Mouse (Mus musculus) myocyte (in vitro differentiated cells): ENCODE measurements around the gene Mapk13.

Experiments
- CEBPB ChIP-seq: IDR thresholded peaks from 2 replicates; pipeline ENCODE4 v1.6.1; 2011; ENCODE audit warnings: mild to moderate bottlenecking, moderate library complexity; ENCODE audit not compliant: poor library complexity, insufficient read depth, severe bottlenecking
- E2F4 ChIP-seq: IDR thresholded peaks from one replicate; pipeline ENCODE4 v1.6.1; 2011; ENCODE audit warnings: mild to moderate bottlenecking, control low read depth, moderate library complexity; ENCODE audit not compliant: insufficient read depth
- MAX ChIP-seq: IDR thresholded peaks from one replicate; pipeline ENCODE4 v1.6.1; 2011; ENCODE audit warnings: low read depth, mild to moderate bottlenecking, control low read depth
- MYOD1 ChIP-seq, 3 experiments: IDR thresholded peaks; one replicate each; pipeline ENCODE4 v1.6.1; 2011; ENCODE audit warnings: control low read depth in 2 of 3, low read depth in 2 of 3, mild to moderate bottlenecking in 2 of 3, moderate library complexity in 1 of 3; ENCODE audit not compliant: insufficient read length in 2 of 3, control insufficient read depth in 1 of 3
- MYOG ChIP-seq, 3 experiments: IDR thresholded peaks; one replicate each; pipeline ENCODE4 v1.6.1; 2011; ENCODE audit warnings: control low read depth in 2 of 3, low read depth in 2 of 3, mild to moderate bottlenecking in 2 of 3; ENCODE audit not compliant: insufficient read length in 2 of 3, control insufficient read depth in 1 of 3, insufficient read depth in 1 of 3
- POLR2A ChIP-seq: IDR thresholded peaks from one replicate; pipeline ENCODE4 v1.6.1; 2011; ENCODE audit warnings: low read depth, mild to moderate bottlenecking, control low read depth, moderate library complexity; ENCODE audit not compliant: insufficient read length
- POLR2AphosphoS2 ChIP-seq: IDR thresholded peaks from one replicate; pipeline ENCODE4 v1.6.1; 2011; ENCODE audit warnings: low read depth, control low read depth; ENCODE audit not compliant: insufficient read length
- REST ChIP-seq: IDR thresholded peaks from one replicate; pipeline ENCODE4 v1.6.1; 2011; ENCODE audit warnings: mild to moderate bottlenecking, control low read depth, moderate library complexity; ENCODE audit not compliant: insufficient read depth, insufficient read length
- TCF12 ChIP-seq: IDR thresholded peaks from one replicate; pipeline ENCODE4 v1.6.1; 2011; ENCODE audit warnings: mild to moderate bottlenecking, control low read depth; ENCODE audit not compliant: poor library complexity, insufficient read depth, severe bottlenecking
- TCF3 ChIP-seq: IDR thresholded peaks from one replicate; pipeline ENCODE4 v1.6.1; 2011; ENCODE audit warnings: low read depth, control low read depth; ENCODE audit not compliant: insufficient read length
- USF1 ChIP-seq: IDR thresholded peaks from one replicate; pipeline ENCODE4 v1.6.1; 2011; ENCODE audit warnings: low read depth, mild to moderate bottlenecking, control low read depth, moderate library complexity

GRCm38 (mm10) chr17:28820189-28820588 lies 51.1 kb downstream of the Mapk13 start:
- no peak for TF ChIP-seq REST
- no peak for TF ChIP-seq POLR2A
- TF ChIP-seq TCF12, result no peak
- TF ChIP-seq TCF3, result no peak
- TF ChIP-seq E2F4, result no peak
- no peak for TF ChIP-seq MAX
- no peak for TF ChIP-seq USF1
- no peak for TF ChIP-seq MYOG (IDR thresholded peaks at IDR 0.05; ENCODE audit: control insufficient read depth in 1 of 3, insufficient read depth in 1 of 3, insufficient read length in 2 of 3, low read depth in 2 of 3)
- TF ChIP-seq POLR2AphosphoS2, result no peak
- no peak for TF ChIP-seq CEBPB
- no peak for TF ChIP-seq MYOD1 (IDR thresholded peaks at IDR 0.05; ENCODE audit: control insufficient read depth in 1 of 3, insufficient read length in 2 of 3, low read depth in 2 of 3)
